Mouse (Mus musculus): ENCODE results near the gene Abhd14b.

GRCm38 (mm10) chr9:106459946-106460345 is 12.7 kb downstream of the Abhd14b start:
- TF ChIP-seq CTCF (IDR thresholded peaks at IDR 0.05; ENCODE audit: low read depth) (no peak), EP300 (IDR thresholded peaks at IDR 0.05; ENCODE audit: low read depth) (no peak)

Measured in liver, embryonic 14.5 days (tissue).